Mouse (Mus musculus) 416B (cell line): Measurements from ENCODE around the gene Rhbg.

Experiments
- DNase-seq: peaks from one replicate; pipeline ENCODE4 v3.0.0; 2011; ENCODE audit warnings: low read depth

Rhbg gene

GRCm38 (mm10) chr3:88228906-88229305, 25.6 kb downstream of the Rhbg start:
- DNase-seq, result no peak

- no peak for DNase-seq
These were observed 26.5 kb downstream of the Rhbg start for GRCm38 (mm10) chr3:88227976-88228375.

- no peak for DNase-seq
These were observed 27.2 kb downstream of the Rhbg start for GRCm38 (mm10) chr3:88227260-88227659.

- DNase-seq, result no peak
These were observed 28.2 kb downstream of the Rhbg start for GRCm38 (mm10) chr3:88226101-88226845.

- DNase-seq, result no peak
These were observed 29.6 kb downstream of the Rhbg start for GRCm38 (mm10) chr3:88224929-88225328.

- DNase-seq, result no peak
These were observed 32.1 kb downstream of the Rhbg start for GRCm38 (mm10) chr3:88222446-88222845.

GRCm38 (mm10) chr3:88221519-88222390, 32.8 kb downstream of the Rhbg start:
- no peak for DNase-seq

GRCm38 (mm10) chr3:88220842-88221241, 33.7 kb downstream of the Rhbg start:
- DNase-seq, result peak; percentile 68

GRCm38 (mm10) chr3:88219940-88220339, 34.6 kb downstream of the Rhbg start:
- DNase-seq, result no peak

- DNase-seq, result no peak
These were observed 36.8 kb downstream of the Rhbg start for GRCm38 (mm10) chr3:88217679-88218078.

GRCm38 (mm10) chr3:88216534-88217326, 37.8 kb downstream of the Rhbg start:
- no peak for DNase-seq

- DNase-seq, result no peak
These were observed 38.4 kb downstream of the Rhbg start for GRCm38 (mm10) chr3:88216116-88216515.

- no peak for DNase-seq
These were observed 38.9 kb downstream of the Rhbg start for GRCm38 (mm10) chr3:88215553-88216004.

- no peak for DNase-seq
These were observed 39.4 kb downstream of the Rhbg start for GRCm38 (mm10) chr3:88214971-88215552.

GRCm38 (mm10) chr3:88214197-88214938, 40.1 kb downstream of the Rhbg start:
- no peak for DNase-seq

GRCm38 (mm10) chr3:88213019-88213418, 41.5 kb downstream of the Rhbg start:
- no peak for DNase-seq

GRCm38 (mm10) chr3:88212356-88212755, 42.2 kb downstream of the Rhbg start:
- no peak for DNase-seq

- DNase-seq, result no peak
These were observed 43.6 kb downstream of the Rhbg start for GRCm38 (mm10) chr3:88210918-88211317.

GRCm38 (mm10) chr3:88210121-88210520, 44.4 kb downstream of the Rhbg start:
- no peak for DNase-seq

GRCm38 (mm10) chr3:88209306-88209705, 45.2 kb downstream of the Rhbg start:
- no peak for DNase-seq

- no peak for DNase-seq
These were observed 46.2 kb downstream of the Rhbg start for GRCm38 (mm10) chr3:88208226-88208720.
